Mouse (Mus musculus): ENCODE measurements around the gene C1qtnf4. TPM values are rescaled to one million over a fixed set of nuclear protein-coding genes. Genes with fewer than 3 reads are reported as not detected.

The C1qtnf4 gene
- polyA plus RNA-seq, 1 experiment from 2014 or later = 4.0 TPM

Other genes starting within 250 kb of the C1qtnf4 start
- 45.0 and 52.5 TPM in 2 replicates for gene Nup160, start 208.6 kb upstream of the C1qtnf4 start, polyA plus RNA-seq (2015; fragmentation: Nextera tagmentation; extraction: Ambion mirVana)
- gene Fnbp4, start 140.5 kb upstream of the C1qtnf4 start, polyA plus RNA-seq (2015; fragmentation: Nextera tagmentation; extraction: Ambion mirVana) = 77.6 and 89.0 TPM in 2 replicates
- gene Agbl2, start 103.1 kb upstream of the C1qtnf4 start, polyA plus RNA-seq (2015; fragmentation: Nextera tagmentation; extraction: Ambion mirVana) = 1.2 and 1.5 TPM in 2 replicates
- gene Mtch2, start 38.7 kb upstream of the C1qtnf4 start, polyA plus RNA-seq (2015; fragmentation: Nextera tagmentation; extraction: Ambion mirVana) = 208 and 209 TPM in 2 replicates
- 36.8 and 37.8 TPM in 2 replicates for gene Kbtbd4, start 18.9 kb downstream of the C1qtnf4 start, polyA plus RNA-seq (2015; fragmentation: Nextera tagmentation; extraction: Ambion mirVana)
- 199 and 207 TPM in 2 replicates for gene Ndufs3, start 19.0 kb downstream of the C1qtnf4 start, polyA plus RNA-seq (2015; fragmentation: Nextera tagmentation; extraction: Ambion mirVana)
- gene Celf1, start 54.5 kb downstream of the C1qtnf4 start, polyA plus RNA-seq (2015; fragmentation: Nextera tagmentation; extraction: Ambion mirVana) = 80.7 and 81.8 TPM in 2 replicates
- gene Rapsn, start 149.8 kb downstream of the C1qtnf4 start, polyA plus RNA-seq (2015; fragmentation: Nextera tagmentation; extraction: Ambion mirVana) = 0.91 and 1.9 TPM in 2 replicates
- gene Psmc3, start 168.1 kb downstream of the C1qtnf4 start, polyA plus RNA-seq (2015; fragmentation: Nextera tagmentation; extraction: Ambion mirVana) = 254 and 278 TPM in 2 replicates
- 34.6 and 40.2 TPM in 2 replicates for gene Slc39a13, start 184.6 kb downstream of the C1qtnf4 start, polyA plus RNA-seq (2015; fragmentation: Nextera tagmentation; extraction: Ambion mirVana)
- 6.9 and 8.7 TPM in 2 replicates for gene Spi1, start 196.5 kb downstream of the C1qtnf4 start, polyA plus RNA-seq (2015; fragmentation: Nextera tagmentation; extraction: Ambion mirVana)
- gene Mybpc3, start 232.3 kb downstream of the C1qtnf4 start, polyA plus RNA-seq (2015; fragmentation: Nextera tagmentation; extraction: Ambion mirVana) = 18.8 and 22.3 TPM in 2 replicates

Measured in lung, embryonic 15.5 days (tissue).